Mouse (Mus musculus): ENCODE results near the gene Tnfrsf4.
A peak's percentile ranks its signal among the peaks of the same experiment; 100 is the strongest.

The Tnfrsf4 gene

GRCm38 (mm10) chr4:156013637-156014036 lies at the start of gene Tnfrsf4:
Gene Tnfrsf4, plus strand, starts transcription at chr4:156013843.
- DNase-seq (ENCODE audit: low read depth), result peak; percentile 94

GRCm38 (mm10) chr4:155964396-155964795 lies 49.2 kb upstream of the Tnfrsf4 start:
- no peak for DNase-seq (ENCODE audit: low read depth)

GRCm38 (mm10) chr4:155969043-155969653 lies 44.5 kb upstream of the Tnfrsf4 start:
- no peak for DNase-seq (ENCODE audit: low read depth)

DNA sequence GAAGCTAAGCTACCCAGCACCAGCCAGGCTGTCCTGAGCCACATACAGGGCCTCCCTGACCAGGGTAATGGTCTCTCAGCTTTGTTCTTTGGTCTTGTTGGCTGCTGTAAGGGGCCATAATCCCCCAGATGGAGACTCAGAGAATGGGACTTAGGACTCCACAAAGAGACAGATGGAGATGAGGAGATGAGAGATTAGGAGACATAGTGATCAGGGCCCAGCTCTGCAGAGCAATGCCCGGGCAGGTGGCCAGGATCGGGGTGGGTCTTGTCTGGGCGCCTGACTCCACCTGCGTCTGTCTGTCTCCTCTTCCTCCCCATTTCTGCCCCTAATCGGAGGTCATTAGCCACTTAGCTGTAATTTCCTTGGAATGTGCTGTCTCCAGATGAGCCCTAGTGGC lies 43.4 kb upstream of the Tnfrsf4 start:
- DNase-seq (ENCODE audit: low read depth), result no peak

DNA sequence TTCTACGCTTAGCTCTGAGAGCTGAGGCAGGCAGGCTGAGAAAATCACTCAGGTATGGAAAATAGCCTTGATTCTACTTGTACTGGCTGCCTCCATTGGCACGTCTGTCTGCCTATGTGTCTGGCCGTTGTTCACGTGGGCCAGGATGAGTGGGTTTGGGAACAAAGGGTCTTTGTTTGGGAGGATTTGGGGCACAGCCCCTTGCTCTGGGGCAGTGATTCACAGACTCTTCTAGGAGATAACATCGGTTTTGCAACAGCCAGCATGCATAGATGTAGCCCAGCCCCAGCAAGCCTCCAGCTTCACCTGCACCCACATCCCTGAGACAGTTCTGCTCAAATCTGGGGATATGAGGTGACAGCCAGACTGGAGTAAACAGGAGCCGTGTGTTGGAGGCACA lies 41.0 kb upstream of the Tnfrsf4 start:
- no peak for DNase-seq (ENCODE audit: low read depth)

DNA sequence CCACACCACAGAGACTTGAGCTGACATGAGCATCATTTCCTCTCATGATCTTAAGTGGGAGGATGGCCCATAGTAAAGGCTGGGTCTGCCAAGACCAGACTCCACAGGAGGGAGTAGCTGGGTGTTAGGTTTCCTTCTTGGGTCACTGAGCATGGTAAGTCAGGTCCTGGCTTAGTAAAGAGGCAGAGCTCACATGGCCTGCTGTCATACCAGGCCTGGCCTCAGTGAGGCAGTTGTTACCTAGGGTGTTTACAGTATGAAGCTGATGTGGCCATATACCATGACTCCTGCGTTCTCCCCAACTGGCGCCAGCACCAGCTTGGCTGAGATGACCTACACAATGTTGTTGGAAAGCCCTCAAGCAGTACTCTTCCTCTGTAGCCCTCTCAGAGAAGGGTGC lies 40.4 kb upstream of the Tnfrsf4 start:
- DNase-seq (ENCODE audit: low read depth), result peak; percentile 30

DNA sequence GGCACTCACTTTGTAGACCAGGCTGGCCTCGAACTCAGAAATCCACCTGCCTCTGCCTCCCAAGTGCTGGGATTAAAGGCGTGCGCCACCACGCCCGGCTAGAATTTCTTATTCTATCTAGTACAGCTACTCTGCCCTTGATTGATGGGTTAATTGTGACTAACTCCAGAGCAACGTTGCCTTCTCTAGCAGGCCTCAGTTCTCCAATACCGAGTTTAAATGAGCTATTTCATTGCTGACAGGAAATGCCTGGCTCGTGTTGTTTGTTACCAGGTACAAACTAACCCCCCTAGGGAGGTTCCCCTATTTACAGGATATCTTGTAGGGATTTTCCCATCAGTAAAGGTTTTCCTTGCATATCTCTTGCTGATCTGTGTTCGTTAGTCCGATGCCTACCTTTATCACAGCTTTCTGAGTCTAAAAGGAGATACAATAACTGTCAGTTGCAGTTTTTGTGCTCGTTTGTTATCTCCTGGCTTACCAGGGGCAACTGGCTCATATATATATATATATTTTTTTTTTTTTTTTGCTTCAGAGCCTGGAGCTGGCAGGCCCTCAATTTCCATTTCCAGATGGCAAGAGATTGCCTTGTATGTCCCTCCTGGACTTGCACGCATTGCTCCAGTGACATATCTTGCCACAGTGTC lies 32.1 kb upstream of the Tnfrsf4 start:
- DNase-seq (ENCODE audit: low read depth), result no peak

DNA sequence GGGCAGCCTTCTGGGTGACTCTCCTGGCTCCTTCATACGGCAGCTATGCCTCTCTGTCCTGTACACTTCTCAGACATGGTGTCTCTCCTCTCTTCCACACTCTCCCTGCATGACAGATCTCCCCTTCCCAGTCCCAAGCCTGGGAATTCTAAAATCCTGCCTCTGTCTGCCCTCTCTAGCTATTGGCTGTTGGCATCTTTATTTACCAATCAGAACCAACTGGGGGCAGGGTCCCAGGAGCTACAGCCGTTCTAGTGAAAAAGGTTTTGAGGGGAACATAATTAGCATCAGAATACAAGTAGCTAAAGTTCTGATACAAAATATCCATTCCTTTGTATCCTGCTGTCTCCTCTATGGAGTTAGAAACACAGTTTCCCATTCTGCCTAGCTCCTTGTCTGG lies 29.9 kb upstream of the Tnfrsf4 start:
- no peak for DNase-seq (ENCODE audit: low read depth)

DNA sequence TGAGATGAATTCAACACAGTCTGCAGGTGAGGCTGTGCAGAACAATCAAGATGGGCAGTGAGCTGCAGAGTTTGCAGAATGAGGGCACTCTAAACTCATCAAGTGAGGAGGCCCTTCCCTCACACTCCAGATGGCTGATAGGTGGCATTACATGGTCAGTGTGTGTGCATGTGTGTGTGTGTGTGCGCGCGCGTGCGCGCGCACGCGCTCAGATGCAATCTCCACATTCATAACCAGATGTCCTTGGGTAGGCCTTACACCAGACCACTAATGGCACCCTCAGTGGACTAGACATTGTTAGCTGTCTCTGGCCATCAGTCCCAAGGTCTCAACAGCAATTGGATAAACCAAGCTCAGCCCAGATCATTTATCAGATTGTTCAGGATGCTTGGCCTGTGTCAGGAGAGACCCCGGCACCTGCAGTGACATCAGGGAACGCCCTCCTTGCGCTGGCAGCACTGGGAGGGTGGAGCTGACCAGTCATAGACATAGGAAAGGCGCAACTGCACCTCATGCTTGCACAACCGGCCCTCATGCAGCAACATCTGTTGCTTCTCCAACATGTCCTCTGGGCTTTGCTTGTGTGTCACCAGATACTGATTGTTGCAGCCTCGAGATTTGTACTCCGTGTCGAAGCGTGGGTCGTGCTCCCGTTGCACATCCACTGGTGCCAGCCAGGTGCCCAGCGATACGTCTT lies 22.3 kb upstream of the Tnfrsf4 start:
- DNase-seq (ENCODE audit: low read depth), result peak; percentile 29

DNA sequence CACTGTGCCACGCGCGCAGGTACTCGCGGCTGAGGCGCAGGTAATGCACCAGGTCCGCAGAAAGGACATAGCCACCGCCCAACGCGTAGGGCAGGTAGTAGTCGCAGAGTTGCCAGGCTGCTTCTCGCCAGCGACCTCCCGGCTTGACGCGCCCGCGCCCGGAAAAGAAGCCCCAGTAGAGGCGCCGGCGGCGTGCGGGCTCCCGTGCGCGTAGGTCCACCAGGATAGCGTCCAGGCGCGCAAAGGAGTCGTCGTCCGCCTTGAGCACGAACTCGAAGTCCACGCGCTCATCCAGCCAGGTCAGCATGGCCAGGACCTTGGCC lies 21.8 kb upstream of the Tnfrsf4 start:
- no peak for DNase-seq (ENCODE audit: low read depth)

- DNase-seq (ENCODE audit: low read depth), result peak; percentile 93
These were observed 21.3 kb upstream of the Tnfrsf4 start, which contains the start of the genes B3galt6 and Sdf4 for GRCm38 (mm10) chr4:155992241-155992905. Gene B3galt6, minus strand, starts transcription at chr4:155992649. Gene Sdf4, plus strand, starts transcription at chr4:155992872.

GRCm38 (mm10) chr4:155992906-155993547 lies 20.6 kb upstream of the Tnfrsf4 start:
- peak; percentile 99 for DNase-seq (ENCODE audit: low read depth)

DNA sequence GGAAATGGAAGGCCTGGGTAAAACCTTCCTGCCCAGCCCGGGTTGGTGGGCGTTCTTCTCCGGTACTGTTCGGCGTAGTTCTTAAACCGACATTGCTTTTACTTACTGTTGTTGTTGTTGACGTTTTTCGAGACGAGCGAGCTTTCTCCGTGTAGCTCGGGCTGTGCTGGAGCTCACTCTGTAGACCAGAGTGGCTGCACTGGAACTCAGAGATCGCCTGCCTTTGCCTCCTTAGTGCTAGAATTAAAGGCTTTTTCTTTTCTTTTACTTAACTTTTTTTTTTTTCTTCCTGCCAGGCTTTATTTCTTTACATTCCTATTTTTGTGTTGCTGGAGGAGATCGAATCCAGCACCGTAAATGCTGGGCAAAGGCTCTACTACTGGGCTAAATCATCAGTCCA lies 20.0 kb upstream of the Tnfrsf4 start:
- DNase-seq (ENCODE audit: low read depth), result no peak

DNA sequence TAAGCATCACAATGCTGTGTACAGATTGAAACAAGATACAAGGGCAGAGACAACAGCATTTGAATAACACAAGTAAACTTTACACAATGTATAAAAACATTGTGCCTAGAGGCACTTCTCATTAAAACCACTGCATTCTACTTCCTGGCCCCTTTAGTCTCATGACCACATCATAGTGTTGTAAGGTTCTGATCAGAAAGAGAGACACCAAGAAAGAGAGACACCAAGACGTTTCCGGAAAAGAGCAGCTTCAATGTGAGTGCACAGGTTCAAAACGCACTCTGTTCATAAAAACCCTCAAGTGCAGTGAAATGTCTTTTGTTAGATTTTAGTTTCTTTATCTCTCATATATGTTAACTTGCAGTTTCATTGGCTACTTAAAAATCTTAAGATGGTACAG lies 9.5 kb upstream of the Tnfrsf4 start:
- DNase-seq (ENCODE audit: low read depth), result peak; percentile 82

DNA sequence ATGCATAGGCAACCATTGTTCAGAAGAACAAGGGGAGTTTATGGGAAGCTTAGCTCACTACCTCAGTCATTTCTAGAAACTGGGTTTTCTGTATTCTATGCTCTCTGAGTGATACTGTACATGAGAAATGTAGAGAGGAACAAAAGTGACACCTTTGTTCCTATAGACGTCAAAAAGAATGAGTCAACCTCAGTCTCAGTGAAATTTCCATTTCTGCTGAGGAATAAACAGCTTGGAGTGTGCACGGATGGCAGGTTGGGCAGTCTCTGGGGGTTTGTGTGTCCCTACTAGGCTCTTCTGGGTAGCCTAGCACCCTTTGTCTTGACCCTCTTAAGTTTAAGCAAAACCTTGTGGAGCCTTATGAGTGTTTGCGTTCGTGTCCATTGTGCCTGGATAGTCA lies 5.3 kb upstream of the Tnfrsf4 start:
- peak; percentile 88 for DNase-seq (ENCODE audit: low read depth)

DNA sequence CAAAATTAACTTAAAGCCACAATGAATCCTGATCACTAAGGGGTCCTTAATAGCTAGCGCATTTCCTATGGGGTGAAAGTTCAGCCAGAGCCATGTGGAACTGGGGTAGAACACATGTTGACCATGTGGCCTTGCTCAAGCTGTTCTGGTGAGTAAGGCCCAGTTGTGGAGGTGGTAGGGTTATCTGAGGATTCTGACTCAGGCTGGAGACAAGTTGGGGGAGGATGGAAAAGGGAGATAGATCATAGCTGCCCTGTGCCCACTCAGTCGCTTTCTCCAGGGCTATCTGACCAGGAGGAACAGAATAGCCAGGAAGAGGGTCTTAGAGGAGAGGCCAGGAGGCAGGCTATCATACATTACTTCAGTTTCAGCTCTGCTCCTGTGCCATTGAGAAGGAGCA lies 793 bp downstream of the Tnfrsf4 start:
- DNase-seq (ENCODE audit: low read depth), result peak; percentile 61

GRCm38 (mm10) chr4:156019771-156020170 lies 6.1 kb downstream of the Tnfrsf4 start:
- peak; percentile 63 for DNase-seq (ENCODE audit: low read depth)

- DNase-seq (ENCODE audit: low read depth), result peak; percentile 89
These were observed 7.7 kb downstream of the Tnfrsf4 start for GRCm38 (mm10) chr4:156021381-156021780.

DNA sequence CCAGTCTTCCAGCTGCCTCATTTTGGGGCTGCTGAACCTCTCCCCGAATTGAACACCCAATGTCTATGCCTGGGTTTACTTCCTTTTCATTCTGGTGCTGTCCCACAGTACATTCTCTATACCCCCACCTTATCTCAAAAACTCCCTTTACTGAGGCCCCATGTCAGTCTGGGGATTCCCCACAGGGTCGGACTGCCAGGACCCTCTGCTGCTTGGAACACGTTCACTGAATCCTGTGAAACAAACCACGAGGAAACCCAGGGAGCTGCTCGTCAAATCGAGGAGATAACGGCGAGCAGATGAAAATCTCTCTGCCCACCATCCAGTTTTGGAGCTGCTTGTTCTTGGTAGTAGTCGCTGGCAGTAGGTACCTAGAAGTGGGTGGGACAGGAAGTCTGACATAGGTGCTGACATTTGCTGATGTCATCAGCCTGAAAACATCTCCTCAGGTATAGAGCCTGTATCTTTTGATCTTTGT lies 8.3 kb downstream of the Tnfrsf4 start:
- DNase-seq (ENCODE audit: low read depth), result peak; percentile 97

- DNase-seq (ENCODE audit: low read depth), result peak; percentile 74
These were observed 9.9 kb downstream of the Tnfrsf4 start for GRCm38 (mm10) chr4:156023520-156023919.

DNA sequence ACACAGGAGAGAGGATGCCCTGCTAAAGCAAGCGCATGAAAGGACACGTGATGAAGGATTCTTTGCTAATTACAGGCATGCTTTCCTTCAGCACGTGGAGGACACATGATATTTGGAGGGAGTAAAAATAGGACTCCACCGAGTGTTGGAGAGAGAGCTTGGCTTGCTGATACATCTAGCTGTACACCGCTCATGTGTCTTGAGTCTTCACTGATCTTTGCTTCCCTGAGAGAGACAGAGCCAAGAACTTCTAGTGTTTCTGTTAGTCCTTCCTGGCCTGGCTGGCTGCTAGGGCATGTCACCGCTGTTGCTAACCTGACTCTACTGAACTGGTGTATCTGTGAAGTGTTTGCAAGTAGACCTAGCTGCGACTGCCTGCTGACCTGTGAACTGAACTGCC lies 10.5 kb downstream of the Tnfrsf4 start:
- peak; percentile 63 for DNase-seq (ENCODE audit: low read depth)

GRCm38 (mm10) chr4:156026013-156026412 lies 12.4 kb downstream of the Tnfrsf4 start, which contains the start of gene Tnfrsf18:
Gene Tnfrsf18, plus strand, starts transcription at chr4:156026164.
- DNase-seq (ENCODE audit: low read depth), result peak; percentile 89
